Mouse (Mus musculus) yolk sac, embryonic 10.5 days (tissue): ENCODE results near the gene Marc2.
A peak's percentile ranks its signal among the peaks of the same experiment; 100 is the strongest.

Experiments
- DNase-seq: peaks from one replicate; pipeline ENCODE4 v3.0.0-alpha.2; 2017; ENCODE audit warnings: low spot score

Gene Marc2

GRCm38 (mm10) chr1:184853922-184854321 lies 7.7 kb upstream of the Marc2 start:
- no peak for DNase-seq

- peak; percentile 77 for DNase-seq
Measured at GRCm38 (mm10) chr1:184853339-184853738, 7.1 kb upstream of the Marc2 start.

GRCm38 (mm10) chr1:184851741-184852618 lies 5.7 kb upstream of the Marc2 start:
- DNase-seq: peak; percentile 92

- peak; percentile 66 for DNase-seq
Measured at GRCm38 (mm10) chr1:184851166-184851565, 4.9 kb upstream of the Marc2 start.

GRCm38 (mm10) chr1:184846973-184847372 lies 722 bp upstream of the Marc2 start:
- DNase-seq: no peak

- DNase-seq: peak; percentile 91
Measured at GRCm38 (mm10) chr1:184845111-184846071, 860 bp downstream of the Marc2 start.

GRCm38 (mm10) chr1:184844326-184845066 lies 1.8 kb downstream of the Marc2 start:
- peak; percentile 56 for DNase-seq

GRCm38 (mm10) chr1:184837649-184838048 lies 8.6 kb downstream of the Marc2 start:
- no peak for DNase-seq

- no peak for DNase-seq
Measured at GRCm38 (mm10) chr1:184836350-184836749, 9.9 kb downstream of the Marc2 start.

- no peak for DNase-seq
Measured at GRCm38 (mm10) chr1:184833499-184833898, 12.8 kb downstream of the Marc2 start.

GRCm38 (mm10) chr1:184832211-184832610 lies 14.0 kb downstream of the Marc2 start:
- no peak for DNase-seq

GRCm38 (mm10) chr1:184829897-184830296 lies 16.4 kb downstream of the Marc2 start:
- DNase-seq: no peak

GRCm38 (mm10) chr1:184827175-184827701 lies 19.0 kb downstream of the Marc2 start:
- DNase-seq: peak; percentile 84

GRCm38 (mm10) chr1:184825093-184825492 lies 21.2 kb downstream of the Marc2 start:
- DNase-seq: peak; percentile 49

GRCm38 (mm10) chr1:184824439-184824851 lies 21.8 kb downstream of the Marc2 start:
- peak; percentile 86 for DNase-seq

GRCm38 (mm10) chr1:184822678-184823077 lies 23.6 kb downstream of the Marc2 start:
- no peak for DNase-seq

GRCm38 (mm10) chr1:184817768-184818167 lies 28.5 kb downstream of the Marc2 start:
- DNase-seq: no peak

GRCm38 (mm10) chr1:184811716-184812250 lies 34.5 kb downstream of the Marc2 start:
- no peak for DNase-seq

- peak; percentile 85 for DNase-seq
Measured at GRCm38 (mm10) chr1:184810780-184811575, 35.3 kb downstream of the Marc2 start, which contains the start of gene Marc1. Gene Marc1, minus strand, starts transcription at chr1:184811313.

GRCm38 (mm10) chr1:184809578-184810001 lies 36.7 kb downstream of the Marc2 start:
- DNase-seq: peak; percentile 73
